Mouse (Mus musculus) heart, embryonic 13.5 days (tissue): ENCODE results near the gene Eya2. TPM values are rescaled to one million over a fixed set of nuclear protein-coding genes. Genes with fewer than 3 reads are reported as not detected.

ENCODE experiments used
- ATAC-seq: fragments of 200-750 bp; cut with Nextera tagmentation; 2 replicates; pipeline ENCODE4 v1.8.0; 2017; ENCODE audit warnings: moderate TSS enrichment; ENCODE audit not compliant: insufficient number of reproducible peaks, low FRiP score, low TSS enrichment; ENCODE audit errors: extremely low read depth
- H3K27ac ChIP-seq: fragments of 300-500 bp; sonication (generic); replicated peaks from 2 replicates; pipeline ENCODE4 v1.5.1; 2015; ENCODE audit warnings: moderate library complexity, mild to moderate bottlenecking, inconsistent platforms
- H3K27me3 ChIP-seq: fragments of 300-500 bp; sonication (generic); replicated peaks from 2 replicates; pipeline ENCODE4 v1.6.1; 2015; ENCODE audit warnings: mild to moderate bottlenecking, inconsistent platforms
- H3K36me3 ChIP-seq: fragments of 300-500 bp; sonication (generic); 2 replicates; pipeline ENCODE4 v1.6.1; 2015; ENCODE audit warnings: mild to moderate bottlenecking, inconsistent platforms
- H3K4me1 ChIP-seq: fragments of 300-500 bp; sonication (generic); 2 replicates; pipeline ENCODE4 v1.6.1; 2015; ENCODE audit warnings: inconsistent platforms
- H3K4me2 ChIP-seq: fragments of 300-500 bp; sonication (generic); 2 replicates; pipeline ENCODE4 v1.6.1; 2015; ENCODE audit warnings: inconsistent platforms, mild to moderate bottlenecking, moderate library complexity
- H3K4me3 ChIP-seq: fragments of 300-500 bp; sonication (generic); 2 replicates; pipeline ENCODE4 v1.5.1; 2015; ENCODE audit warnings: moderate library complexity, mild to moderate bottlenecking, inconsistent platforms
- H3K9ac ChIP-seq: fragments of 300-500 bp; sonication (generic); 2 replicates; pipeline ENCODE4 v1.6.1; 2015; ENCODE audit warnings: inconsistent platforms, mild to moderate bottlenecking, moderate library complexity
- H3K9me3 ChIP-seq: fragments of 300-500 bp; sonication (generic); 2 replicates; pipeline ENCODE4 v1.6.1; 2016; ENCODE audit warnings: inconsistent platforms
- WGBS: fragments of 180-500 bp; shearing (Covaris S2); methylation state at CpG from one replicate; pipeline ENCODE4 v1.1.7; 2015; ENCODE audit warnings: mixed read lengths; 5-methylcytosine and 5-hydroxymethylcytosine counted together
- polyA plus RNA-seq: library from polyadenylated mRNA; unstranded; fragments of >200 nt; fragmentation: Nextera tagmentation; extraction: Ambion mirVana; gene quantifications from 2 replicates; pipeline ENCODE4 v1.2.1, GENCODE M21; 2015

Eya2 gene
- polyA plus RNA-seq, 1 experiment from 2014 or later: 0.19 TPM

DNA sequence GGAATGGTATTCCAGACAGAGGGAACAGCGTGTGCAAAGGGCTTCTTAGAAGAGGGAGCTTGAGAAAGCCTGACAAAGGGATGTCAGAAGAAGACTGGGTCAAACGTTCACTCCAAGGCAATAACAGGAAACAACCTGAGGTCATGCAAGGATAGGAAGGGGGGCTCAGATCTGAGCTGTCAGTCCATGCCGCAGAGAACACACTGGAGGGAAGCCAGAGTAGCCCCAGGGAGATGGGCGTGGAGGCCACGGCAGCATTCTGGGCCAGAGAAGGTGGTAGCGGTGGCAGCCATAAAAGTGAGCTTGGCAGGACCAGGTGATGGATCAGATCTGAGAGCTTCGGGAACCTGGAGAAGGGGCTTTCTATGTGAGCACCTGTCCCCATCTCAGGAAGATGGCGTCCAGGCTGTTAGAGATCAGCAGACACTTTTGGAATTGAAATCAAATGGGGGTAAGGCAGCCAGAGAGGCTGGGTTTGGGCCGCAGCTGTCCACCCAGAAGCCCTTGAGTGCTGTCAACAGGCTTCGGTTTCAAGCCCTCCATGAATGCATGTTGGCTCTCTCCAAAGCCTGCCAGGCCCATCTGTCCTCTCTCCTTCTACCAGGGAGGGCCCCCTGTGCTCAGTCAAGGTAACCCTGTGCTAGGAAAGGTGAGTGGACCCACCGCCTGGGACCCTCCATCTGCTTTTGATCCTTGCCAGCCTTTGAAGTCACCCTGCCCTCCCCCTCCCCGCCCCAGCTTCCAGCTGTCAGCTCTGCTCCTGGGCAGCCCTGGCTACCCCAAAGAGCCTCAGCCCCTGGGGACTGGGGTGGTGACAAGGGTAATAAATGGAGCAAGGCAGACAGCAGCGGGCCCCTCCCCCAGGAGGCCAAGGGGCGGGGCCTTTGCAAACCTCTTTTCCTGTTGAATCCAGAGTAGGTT, 58.4 kb downstream of the Eya2 start:
- ATAC-seq: no peak
- H3K27ac ChIP-seq: no peak overlapping the region
- no peak overlapping the region for H3K4me3 ChIP-seq
- no peaks in the 10 kb centered on the region for H3K36me3 ChIP-seq
- peak overlapping the region; percentile 18; the same call in 1 of the 2 replicates for H3K4me2 ChIP-seq
- H3K9me3 ChIP-seq: no peaks in the 10 kb centered on the region
- H3K4me1 ChIP-seq: peaks cover 25% of the 10 kb centered on the region
- 26% methylated on average over 14 of the region's 14 CpGs for WGBS
- H3K9ac ChIP-seq: no peak overlapping the region
- peaks cover 30% of the 10 kb centered on the region; the same call in 1 of the 2 replicates for H3K27me3 ChIP-seq

DNA sequence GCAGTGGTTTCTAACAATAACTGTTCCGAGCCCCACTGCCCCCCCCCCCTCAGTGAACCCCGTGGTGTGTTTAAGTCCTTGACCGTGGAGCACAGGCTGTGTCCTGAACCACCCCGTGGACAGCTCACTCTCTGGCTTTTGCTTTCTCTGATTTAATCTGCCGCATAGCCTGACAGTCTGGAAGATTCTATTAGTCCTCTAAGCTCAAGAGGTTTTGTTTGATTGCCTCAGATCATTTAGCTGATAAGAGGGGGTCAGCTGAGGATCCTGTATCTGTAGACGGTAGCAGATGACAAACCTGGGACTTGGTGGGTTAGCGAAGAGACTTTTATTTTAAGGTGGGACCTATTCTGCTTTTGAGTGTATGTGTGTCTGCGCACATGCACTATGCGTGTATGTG, 59.3 kb downstream of the Eya2 start:
- no peaks in the 10 kb centered on the region for H3K36me3 ChIP-seq
- H3K9me3 ChIP-seq: no peaks in the 10 kb centered on the region
- H3K4me2 ChIP-seq: no peak overlapping the region
- H3K4me1 ChIP-seq: peaks cover 25% of the 10 kb centered on the region
- no peak for ATAC-seq
- 48% methylated on average over 9 of the region's 9 CpGs for WGBS
- H3K4me3 ChIP-seq: no peak overlapping the region
- H3K27ac ChIP-seq: no peak overlapping the region
- 0 out of 2 replicates have a peak overlapping the region, but pooled peaks have one; percentile 24 for H3K9ac ChIP-seq
- H3K27me3 ChIP-seq: peaks cover 30% of the 10 kb centered on the region; the same call in 1 of the 2 replicates

DNA sequence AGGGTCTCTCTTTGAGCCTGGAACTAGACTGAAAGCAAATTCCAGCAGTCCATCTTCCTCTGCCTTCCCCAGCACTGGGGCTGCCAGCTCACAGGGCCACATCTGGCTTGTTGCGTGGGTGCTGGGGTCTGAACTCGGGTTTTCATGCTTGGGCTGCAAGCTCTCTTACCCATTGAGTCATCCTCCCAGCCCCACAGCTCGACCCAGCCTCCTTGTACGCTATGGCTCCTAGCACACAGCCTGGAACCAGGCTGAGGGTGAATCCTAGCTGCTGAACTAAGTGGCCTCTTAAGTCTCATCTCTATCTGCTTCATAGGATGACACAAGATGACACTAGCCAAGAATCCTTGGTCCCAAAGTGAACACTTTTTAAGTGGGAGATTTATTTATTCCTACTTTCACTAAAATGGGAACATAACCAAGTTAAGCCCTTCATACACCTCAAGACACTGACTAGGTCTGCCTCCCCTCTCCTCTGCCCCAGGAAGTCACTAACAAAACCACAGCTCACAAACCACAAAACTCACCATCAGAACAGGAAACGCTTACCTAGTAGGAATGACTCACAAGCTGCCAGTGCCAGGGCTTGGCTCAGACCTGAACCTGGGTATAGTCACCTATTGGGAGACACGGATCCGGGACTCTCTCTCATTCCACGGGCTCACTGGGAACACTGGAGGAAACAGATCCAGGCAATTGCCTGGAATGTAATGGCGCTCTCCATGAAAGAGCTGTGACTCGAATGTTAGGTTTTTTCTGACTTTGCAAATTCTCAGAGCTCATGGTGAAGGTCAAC, 60.1 kb downstream of the Eya2 start:
- Histone ChIP-seq H3K9ac (no peak overlapping the region), H3K9me3 (no peaks in the 10 kb centered on the region), H3K4me1 (peaks cover 25% of the 10 kb centered on the region), H3K27ac (no peak overlapping the region), H3K36me3 (no peaks in the 10 kb centered on the region), H3K4me3 (no peak overlapping the region), H3K4me2 (no peak overlapping the region), H3K27me3 (peaks cover 28% of the 10 kb centered on the region; the same call in 1 of the 2 replicates)
- 72% methylated on average over 10 of the region's 10 CpGs for WGBS
- no peak for ATAC-seq

DNA sequence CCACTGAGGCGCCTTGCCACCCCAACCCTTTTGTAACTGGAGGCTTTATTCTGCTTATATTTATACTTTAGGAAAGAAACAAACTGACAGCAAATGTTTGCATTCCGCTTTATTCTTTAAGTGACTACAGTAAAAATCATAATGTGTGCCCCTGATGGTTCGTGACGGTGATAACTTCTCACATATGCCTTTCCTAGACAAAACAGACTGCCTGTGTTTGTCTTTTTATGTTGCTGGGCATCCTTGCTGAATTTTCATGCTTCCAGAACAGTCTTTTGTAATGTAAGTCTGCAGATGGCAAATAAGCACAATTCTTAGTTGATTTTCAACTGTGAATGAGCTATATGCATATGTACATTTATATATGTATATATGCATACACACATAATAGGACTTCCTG, 61.7 kb downstream of the Eya2 start:
- Histone ChIP-seq H3K36me3 (no peaks in the 10 kb centered on the region), H3K4me2 (no peak overlapping the region), H3K9ac (no peak overlapping the region), H3K4me1 (peaks cover 22% of the 10 kb centered on the region), H3K27me3 (peaks cover 23% of the 10 kb centered on the region; the same call in 1 of the 2 replicates), H3K9me3 (no peaks in the 10 kb centered on the region), H3K4me3 (no peak overlapping the region), H3K27ac (no peak overlapping the region)
- WGBS: 87% methylated on average over 4 of the region's 4 CpGs
- ATAC-seq: no peak

DNA sequence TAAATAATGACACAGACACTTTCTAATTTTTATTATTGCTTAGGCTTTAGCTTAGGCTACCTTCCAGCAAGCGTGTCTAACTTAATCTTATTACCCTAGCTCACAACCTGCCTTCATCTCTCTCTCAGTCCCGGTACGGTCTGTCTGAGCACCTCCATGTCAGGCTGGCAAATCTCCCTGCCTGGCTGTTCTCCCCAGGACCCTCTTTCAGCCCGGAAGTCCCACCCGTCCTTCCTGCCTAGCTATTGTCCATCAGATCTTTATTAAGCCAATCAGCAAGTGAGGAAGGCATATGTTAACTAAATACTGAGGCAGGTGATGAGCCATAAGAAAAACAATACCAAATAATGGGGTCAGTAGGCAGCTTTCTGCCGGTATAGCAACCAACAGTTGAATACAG, 62.1 kb downstream of the Eya2 start:
- Histone ChIP-seq H3K4me2 (no peak overlapping the region), H3K4me3 (no peak overlapping the region), H3K27me3 (peaks cover 23% of the 10 kb centered on the region; the same call in 1 of the 2 replicates), H3K9ac (no peak overlapping the region), H3K36me3 (no peaks in the 10 kb centered on the region), H3K27ac (no peak overlapping the region), H3K4me1 (peaks cover 22% of the 10 kb centered on the region), H3K9me3 (no peaks in the 10 kb centered on the region)
- ATAC-seq: no peak
- WGBS: 60% methylated on average over 6 of the region's 6 CpGs

DNA sequence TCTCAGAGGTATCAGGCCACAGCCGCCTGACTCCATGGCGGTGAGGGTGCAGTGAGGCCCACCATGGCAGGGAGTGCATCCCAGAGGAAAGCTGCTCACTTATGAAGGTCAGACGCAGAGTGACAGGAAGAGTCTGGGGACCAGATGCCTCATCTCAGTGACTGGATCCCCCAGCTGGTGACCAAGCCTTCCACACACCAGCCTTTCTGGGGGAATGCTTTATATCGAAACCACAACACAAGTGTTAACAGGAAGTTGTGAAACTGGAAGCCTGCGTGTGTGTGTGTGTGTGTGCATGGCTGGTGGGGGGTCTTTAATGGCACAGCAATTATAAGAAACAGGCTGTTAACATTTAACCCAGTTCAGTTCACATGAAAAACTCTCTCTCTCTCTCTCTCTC, 64.7 kb downstream of the Eya2 start:
- ATAC-seq: no peak

DNA sequence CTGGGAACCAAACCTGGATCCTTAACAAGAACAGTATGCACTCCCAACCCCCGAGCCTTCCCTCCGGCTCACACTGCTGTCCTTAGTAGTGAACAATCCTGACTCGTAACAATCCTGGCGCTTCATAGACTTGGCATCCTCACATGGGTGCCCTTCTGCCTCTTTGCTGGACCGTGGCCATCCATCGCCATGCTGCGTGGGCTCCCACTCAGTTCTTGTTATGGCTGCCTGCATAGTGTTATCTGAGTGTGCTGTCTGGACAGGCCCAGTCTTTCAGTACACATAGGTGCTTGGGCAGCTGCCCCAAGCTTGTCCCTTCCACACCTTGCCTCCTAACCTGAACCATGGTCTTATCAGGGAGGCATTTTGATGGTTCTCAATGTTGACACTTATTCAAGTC, 68.4 kb downstream of the Eya2 start:
- no peaks in the 10 kb centered on the region for H3K36me3 ChIP-seq
- 84% methylated on average over 7 of the region's 7 CpGs for WGBS
- H3K9me3 ChIP-seq: no peaks in the 10 kb centered on the region
- no peaks in the 10 kb centered on the region for H3K4me1 ChIP-seq
- H3K27me3 ChIP-seq: peaks cover 3% of the 10 kb centered on the region; the same call in 1 of the 2 replicates
- no peak overlapping the region for H3K27ac ChIP-seq
- no peak overlapping the region for H3K9ac ChIP-seq
- no peak overlapping the region for H3K4me3 ChIP-seq
- H3K4me2 ChIP-seq: no peak overlapping the region
- no peak for ATAC-seq

More for the DNA sequence above, 64.7 kb downstream of the Eya2 start:
- no peaks in the 10 kb centered on the region for H3K4me1 ChIP-seq
- no peak overlapping the region for H3K4me2 ChIP-seq
- no peak overlapping the region for H3K27ac ChIP-seq
- no peak overlapping the region for H3K9ac ChIP-seq
- no peaks in the 10 kb centered on the region for H3K36me3 ChIP-seq
- H3K4me3 ChIP-seq: no peak overlapping the region
- no peaks in the 10 kb centered on the region for H3K9me3 ChIP-seq
- WGBS: 72% methylated on average over 5 of the region's 5 CpGs
- peaks cover 21% of the 10 kb centered on the region for H3K27me3 ChIP-seq

DNA sequence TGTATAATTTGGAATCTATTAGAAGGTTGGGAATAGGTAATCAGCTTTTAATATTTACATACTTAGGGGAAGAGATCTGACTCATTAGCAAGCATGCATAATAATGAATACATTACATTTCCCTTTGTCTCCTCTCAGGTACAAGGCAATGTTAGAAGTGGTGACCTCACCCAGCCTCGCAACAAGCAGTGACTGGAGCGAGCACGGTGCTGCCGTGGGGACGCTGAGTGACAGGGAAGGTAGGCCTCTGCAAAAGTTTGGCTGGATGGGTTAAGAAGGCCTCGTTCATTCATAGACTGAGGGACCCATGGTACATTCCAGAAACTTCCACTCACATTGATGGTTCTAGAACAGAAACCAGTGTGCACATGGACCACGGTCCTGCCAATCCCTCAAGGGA, 69.8 kb downstream of the Eya2 start:
- H3K27me3 ChIP-seq: peaks cover 3% of the 10 kb centered on the region; the same call in 1 of the 2 replicates
- no peak overlapping the region for H3K9ac ChIP-seq
- no peaks in the 10 kb centered on the region for H3K9me3 ChIP-seq
- H3K4me2 ChIP-seq: no peak overlapping the region
- no peaks in the 10 kb centered on the region for H3K36me3 ChIP-seq
- H3K4me3 ChIP-seq: no peak overlapping the region
- ATAC-seq: no peak
- WGBS: 72% methylated on average over 7 of the region's 7 CpGs
- H3K4me1 ChIP-seq: no peaks in the 10 kb centered on the region
- H3K27ac ChIP-seq: no peak overlapping the region

DNA sequence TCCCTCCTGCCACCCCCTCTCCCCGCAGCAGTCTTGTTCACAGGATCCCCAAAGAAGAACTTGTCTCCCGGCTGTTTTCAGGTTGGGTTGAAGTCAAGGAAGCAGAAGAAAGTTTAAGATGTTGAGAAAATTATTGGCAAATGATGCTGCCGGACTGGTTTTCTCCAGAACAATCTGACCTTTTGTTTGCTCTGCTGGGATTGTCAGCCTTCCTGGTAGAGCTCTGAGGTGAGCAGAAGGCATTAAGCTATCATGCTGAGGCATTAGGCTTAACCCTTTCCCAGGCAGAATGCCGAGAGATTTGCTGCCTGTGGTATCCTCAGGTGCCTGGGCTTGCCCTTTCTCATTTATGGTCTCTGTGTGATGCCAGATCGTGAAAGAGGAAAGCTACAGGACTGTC, 70.3 kb downstream of the Eya2 start:
- WGBS: 46% methylated on average over 5 of the region's 5 CpGs
- Histone ChIP-seq H3K4me3 (no peak overlapping the region), H3K9ac (no peak overlapping the region), H3K27me3 (peaks cover 3% of the 10 kb centered on the region; the same call in 1 of the 2 replicates), H3K9me3 (0 out of 2 replicates have a peak, but pooled peaks cover 4% of the 10 kb centered on the region), H3K36me3 (no peaks in the 10 kb centered on the region), H3K4me2 (no peak overlapping the region), H3K27ac (no peak overlapping the region), H3K4me1 (no peaks in the 10 kb centered on the region)
- no peak for ATAC-seq

DNA sequence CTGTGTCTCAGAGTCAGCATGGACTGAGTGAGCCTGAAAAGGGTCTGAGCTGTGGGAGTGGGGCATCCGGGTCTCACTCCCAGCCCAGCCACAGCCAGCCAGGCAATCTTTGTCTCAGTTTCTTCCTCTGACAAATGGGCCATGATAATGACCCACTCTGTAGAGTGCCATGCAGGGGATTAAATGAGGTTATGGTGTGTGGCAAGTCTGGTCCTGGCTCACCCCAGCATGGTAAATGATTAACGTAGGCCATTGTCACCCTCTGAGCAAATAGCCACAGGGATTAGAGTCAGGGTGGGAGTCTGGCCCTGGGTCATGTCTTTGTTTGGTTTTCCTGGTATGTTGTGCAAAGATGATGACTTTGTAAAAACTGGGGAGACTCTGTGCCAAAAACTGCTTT, 72.3 kb downstream of the Eya2 start:
- no peak for ATAC-seq
- H3K9ac ChIP-seq: no peak overlapping the region
- WGBS: 67% methylated on average over 2 of the region's 2 CpGs

DNA sequence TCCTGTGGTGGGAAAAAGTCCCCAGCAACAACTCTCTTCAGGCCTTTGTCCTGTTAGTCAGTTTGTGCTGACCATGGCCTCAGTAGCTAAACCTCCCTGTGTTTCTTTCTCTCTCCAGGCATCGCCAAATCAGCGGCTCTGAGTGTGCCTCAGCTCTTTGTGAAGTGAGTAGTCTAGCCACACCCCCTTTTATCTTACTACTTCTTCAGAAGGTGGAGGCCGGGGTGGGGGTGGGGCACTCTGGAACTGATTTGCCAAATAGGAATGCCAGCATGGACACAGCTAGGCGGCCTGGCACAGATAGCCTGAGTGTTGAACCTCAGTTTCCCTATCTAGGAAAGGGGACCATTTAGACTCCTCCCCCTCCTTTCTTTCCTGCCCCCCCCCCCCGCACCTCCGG, 87.9 kb downstream of the Eya2 start:
- Histone ChIP-seq H3K36me3 (no peaks in the 10 kb centered on the region), H3K27ac (no peak overlapping the region), H3K4me1 (no peaks in the 10 kb centered on the region), H3K9me3 (peaks cover 3% of the 10 kb centered on the region; the same call in 1 of the 2 replicates), H3K27me3 (0 out of 2 replicates have a peak, but pooled peaks cover 6% of the 10 kb centered on the region), H3K4me3 (no peak overlapping the region), H3K4me2 (no peak overlapping the region), H3K9ac (no peak overlapping the region)
- no peak for ATAC-seq
- 38% methylated on average over 6 of the region's 6 CpGs for WGBS

More for the DNA sequence above, 72.3 kb downstream of the Eya2 start:
- no peak overlapping the region for H3K4me2 ChIP-seq
- no peaks in the 10 kb centered on the region for H3K36me3 ChIP-seq
- H3K4me1 ChIP-seq: no peaks in the 10 kb centered on the region
- H3K27ac ChIP-seq: no peak overlapping the region
- peaks cover 8% of the 10 kb centered on the region; the same call in 1 of the 2 replicates for H3K9me3 ChIP-seq
- no peak overlapping the region for H3K4me3 ChIP-seq
- H3K27me3 ChIP-seq: peaks cover 3% of the 10 kb centered on the region; the same call in 1 of the 2 replicates
